Mouse (Mus musculus) urinary bladder, postnatal 14 days (tissue): ENCODE results near the gene L2hgdh.

ENCODE experiments used
- DNase-seq: peaks from one replicate; pipeline ENCODE4 v3.0.0; 2021; ENCODE audit warnings: low spot score

Gene L2hgdh

GRCm38 (mm10) chr12:69730306-69730705 lies 5.6 kb upstream of the L2hgdh start:
- no peak for DNase-seq

- DNase-seq: no peak
Measured at GRCm38 (mm10) chr12:69729246-69729645, 4.6 kb upstream of the L2hgdh start.

DNA sequence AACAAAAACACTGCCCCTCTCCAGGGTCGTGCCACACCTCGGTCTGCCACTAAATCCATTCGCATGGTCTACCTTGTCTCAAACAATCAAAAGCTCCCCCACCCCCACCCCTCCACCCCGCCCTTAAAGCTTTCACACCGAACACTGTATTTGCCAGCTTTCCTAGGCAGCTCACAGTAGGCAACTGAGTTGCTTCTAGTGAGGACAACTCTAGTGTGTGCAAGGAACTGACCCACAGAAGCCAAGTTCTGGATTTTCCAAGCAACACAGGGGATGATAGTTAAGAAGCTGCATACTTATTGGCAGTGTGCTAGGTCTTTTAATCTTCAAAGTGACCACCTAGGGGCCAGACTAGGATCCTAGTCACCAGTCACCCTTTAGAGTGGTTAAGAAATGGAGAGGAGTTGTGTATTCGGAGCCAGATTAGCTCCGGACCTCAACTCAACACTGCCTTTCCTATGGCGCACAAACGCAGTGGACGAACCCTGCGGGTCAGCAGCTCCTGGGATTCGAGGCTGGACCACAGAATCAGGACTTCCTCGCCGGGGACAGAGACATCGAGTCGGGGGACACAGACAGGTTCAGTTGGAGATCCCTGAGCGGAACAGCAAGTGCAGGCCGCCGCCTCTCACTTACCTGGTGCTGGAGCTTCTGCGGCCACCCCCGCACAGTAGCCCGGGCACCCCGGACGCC lies 509 bp downstream of the L2hgdh start:
- DNase-seq: no peak

DNA sequence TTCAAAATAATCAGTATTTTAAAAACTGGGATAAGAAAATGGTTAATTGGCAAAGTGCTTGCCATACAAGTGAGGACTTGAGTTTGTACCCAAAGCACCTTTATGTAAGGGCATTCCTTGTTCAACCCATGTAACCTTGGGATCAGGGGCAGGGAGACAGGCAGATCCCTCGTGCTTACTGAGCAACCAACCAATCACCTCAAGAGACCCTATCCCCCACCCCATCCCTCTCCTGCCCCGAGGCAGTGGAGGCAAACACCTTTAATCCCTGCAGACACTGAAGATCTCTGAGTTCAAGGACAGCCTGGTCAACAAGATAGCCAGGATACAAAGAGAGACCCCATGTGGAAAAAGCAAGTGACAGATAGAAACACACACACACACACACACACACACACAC lies 1.3 kb downstream of the L2hgdh start:
- no peak for DNase-seq

DNA sequence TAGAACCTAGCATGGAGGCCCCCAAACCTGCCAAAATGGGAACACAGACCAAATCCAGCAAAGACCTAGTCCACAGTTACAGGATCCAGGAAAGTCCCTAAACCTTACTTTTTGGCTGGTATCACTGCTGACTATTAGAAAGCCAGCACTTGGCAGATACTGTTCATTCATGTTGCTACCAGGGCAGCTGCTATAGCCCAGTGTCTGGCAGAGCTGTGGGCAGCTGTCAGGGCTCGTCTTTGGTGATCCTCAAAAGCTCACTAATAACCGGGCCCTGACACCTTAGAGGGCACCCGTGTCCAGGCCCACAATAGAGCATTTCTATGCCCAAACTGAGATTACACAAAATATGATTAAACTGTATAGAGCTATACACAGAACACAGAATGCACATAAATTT lies 1.8 kb downstream of the L2hgdh start:
- no peak for DNase-seq

DNA sequence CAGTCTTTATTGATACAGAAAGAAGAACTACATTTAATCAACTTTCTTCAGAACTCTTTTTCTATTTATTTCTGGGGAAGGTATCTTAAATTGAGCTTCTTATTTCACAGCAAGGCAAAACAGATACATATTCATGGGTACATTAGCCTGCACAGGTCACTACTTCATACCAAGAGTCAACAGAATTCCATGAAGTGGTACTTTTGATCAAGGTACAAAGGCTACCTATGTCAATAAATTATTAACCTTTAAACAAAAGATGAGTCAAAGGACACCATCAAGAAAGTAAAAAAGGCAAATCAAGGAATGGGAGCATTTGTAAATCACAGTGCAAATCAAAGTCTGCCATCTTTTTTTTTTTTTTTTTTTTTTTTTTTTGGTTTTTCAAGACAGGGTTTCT lies 11.0 kb downstream of the L2hgdh start:
- DNase-seq: no peak

DNA sequence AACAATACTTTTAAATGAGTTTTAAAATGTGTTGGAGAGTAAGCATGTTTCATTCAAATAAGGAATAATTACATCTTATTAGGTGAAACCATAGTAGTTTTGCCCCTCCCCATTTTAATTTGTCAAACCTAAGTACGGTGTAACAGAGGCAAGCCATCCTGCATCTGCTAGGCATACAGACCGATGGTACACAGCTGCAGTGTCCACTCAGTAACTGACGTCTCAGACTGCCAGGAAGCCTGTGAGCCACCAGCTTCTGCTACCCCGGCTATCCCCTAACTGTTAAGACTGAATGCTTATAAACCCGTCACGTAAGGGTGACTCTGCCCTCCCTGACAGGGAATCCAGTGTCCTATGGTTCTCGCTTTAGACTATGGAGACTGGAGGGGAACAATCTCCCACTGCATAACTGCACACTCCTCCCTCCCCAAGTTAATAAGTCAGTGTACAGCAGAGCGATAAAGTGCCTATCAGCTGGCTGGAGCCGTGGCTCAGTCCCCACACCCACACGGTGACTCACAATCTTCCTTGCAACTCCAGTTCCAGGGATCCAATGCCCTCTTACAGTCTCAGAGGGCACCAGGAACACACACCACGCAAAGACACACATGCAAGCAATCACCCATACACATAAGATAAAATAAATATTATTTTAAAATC lies 19.7 kb downstream of the L2hgdh start:
- DNase-seq: no peak

DNA sequence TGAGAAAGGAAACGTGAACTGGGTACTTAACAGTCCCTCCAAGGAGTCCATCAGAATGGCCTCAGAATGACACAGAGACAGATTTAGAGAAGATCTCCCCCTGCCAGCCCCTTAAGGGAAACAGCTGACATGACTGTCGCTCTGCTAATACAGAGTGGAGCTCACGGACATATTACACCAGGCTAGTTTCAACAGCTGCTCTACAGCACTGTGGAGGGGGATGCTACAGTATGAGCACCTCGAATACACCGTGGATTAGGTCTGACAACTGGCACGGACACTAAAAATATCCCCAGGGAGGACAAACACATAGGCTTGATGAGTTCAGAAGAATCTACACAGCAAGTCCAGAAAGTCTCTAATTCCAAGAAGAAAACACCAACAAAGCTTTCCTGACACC lies 26.3 kb downstream of the L2hgdh start:
- no peak for DNase-seq

DNA sequence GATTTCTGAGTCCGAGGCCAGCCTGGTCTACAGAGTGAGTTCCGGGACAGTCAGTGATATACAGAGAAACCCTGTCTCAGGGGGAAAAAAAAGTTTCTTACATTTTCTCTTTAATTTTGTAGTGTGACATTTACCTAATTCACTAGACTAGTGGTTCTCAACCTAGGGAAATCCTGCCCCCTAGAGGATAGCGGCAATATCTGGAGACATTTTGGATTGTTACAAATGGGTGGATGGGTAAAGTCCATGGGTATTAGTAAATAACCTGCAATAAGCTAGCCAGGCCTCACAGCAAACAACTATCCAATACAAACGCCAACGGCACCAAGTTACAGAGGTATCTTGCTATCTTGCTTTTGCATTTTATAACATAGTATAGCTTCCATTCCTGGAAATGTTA lies 27.9 kb downstream of the L2hgdh start:
- DNase-seq: peak; percentile 59

DNA sequence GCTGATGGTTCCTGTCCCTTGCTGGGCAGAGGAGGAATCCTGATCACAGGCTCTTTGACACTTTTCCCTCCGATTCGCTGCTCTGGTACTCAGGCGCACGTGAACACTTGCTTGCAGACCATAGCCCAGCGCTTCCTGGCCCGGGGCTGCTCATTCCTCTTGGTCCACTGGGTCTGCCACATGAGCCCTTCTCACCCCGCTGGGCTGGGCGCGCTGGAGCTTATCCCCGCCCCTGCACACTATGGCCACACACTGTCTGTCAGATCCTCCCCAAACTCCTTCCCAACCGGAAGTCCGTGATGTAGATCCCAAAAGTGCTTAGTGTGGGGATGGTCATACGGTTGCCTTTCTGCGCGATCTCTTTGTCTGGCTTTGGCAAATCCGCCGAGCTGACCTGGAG lies 31.2 kb downstream of the L2hgdh start:
- DNase-seq: no peak

- no peak for DNase-seq
Measured at GRCm38 (mm10) chr12:69690714-69691113, 34.0 kb downstream of the L2hgdh start.

DNA sequence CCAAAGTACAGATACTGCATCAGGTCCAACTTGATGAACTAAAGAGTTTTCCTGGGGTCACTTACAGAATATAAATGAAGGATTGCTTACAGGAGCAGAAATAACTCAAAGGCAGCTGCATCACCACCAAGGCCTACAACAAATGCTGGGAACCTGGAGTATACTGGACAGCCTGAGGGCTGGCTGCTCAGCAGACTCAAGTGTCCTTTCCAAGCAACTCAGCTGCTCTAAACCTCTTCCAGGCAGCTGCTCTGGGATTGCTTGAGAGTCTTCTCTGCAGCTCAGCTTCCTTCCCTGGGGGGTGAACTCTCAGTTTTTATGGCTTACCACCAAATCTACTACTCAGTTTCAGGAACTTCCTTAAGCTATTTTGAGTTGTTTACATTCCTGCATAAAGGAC lies 35.6 kb downstream of the L2hgdh start:
- no peak for DNase-seq

GRCm38 (mm10) chr12:69688368-69688767 lies 36.3 kb downstream of the L2hgdh start:
- DNase-seq: no peak

DNA sequence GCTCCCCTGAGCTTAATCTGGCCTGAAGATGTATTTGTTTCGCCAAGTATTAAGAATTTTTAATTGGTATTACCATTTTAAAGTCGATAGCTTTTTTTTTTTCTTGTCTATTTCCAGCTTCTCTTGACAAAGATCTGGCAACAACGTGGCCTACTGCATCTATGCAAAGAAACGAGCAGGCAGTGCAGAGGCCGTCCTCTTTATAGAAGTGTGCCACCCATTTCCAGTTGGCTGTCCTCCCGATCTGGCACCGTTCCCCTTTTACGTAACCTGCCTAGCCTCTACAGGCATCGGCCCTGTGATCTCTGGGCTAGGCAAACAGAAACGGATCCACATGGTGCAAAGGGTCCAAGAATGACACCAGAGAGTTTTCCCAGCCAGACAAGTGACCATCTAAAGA lies 41.1 kb downstream of the L2hgdh start:
- peak; percentile 87 for DNase-seq

- DNase-seq: peak; percentile 21
Measured at GRCm38 (mm10) chr12:69682788-69683419, 41.8 kb downstream of the L2hgdh start.

- DNase-seq: peak; percentile 84
Measured at GRCm38 (mm10) chr12:69682065-69682787, 42.4 kb downstream of the L2hgdh start.

GRCm38 (mm10) chr12:69681566-69682061 lies 43.1 kb downstream of the L2hgdh start, which contains the start of gene Sos2:
TSS of gene Sos2 (minus strand) at chr12:69681852.
- DNase-seq: peak; percentile 54

GRCm38 (mm10) chr12:69680635-69681565 lies 43.8 kb downstream of the L2hgdh start:
- DNase-seq: peak; percentile 34

DNA sequence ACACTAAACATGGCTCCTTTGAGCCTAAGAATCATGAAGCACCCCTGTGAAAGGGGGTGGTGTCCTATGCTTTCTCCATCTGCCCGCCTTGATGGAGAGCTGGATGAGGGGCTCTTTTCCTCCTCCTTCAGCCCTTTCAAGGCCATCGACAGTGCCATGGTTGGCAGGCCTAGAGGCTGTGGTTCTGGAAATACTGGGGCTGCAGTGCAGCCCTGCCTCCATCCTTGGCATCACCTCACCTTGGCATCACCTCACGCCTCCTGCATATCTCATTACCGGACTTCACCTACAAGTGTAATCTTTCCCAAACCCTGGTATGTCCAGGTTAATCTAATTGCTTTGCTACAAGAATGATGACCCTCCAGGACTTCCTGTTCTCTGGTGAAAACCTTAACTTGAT lies 48.5 kb downstream of the L2hgdh start:
- DNase-seq: no peak

GRCm38 (mm10) chr12:69674576-69675537 lies 49.8 kb downstream of the L2hgdh start:
- no peak for DNase-seq
